In genomic region chr8:46480533-46480900, GRCm38 (mm10) we compare ENCODE assay signal across 10 mouse cellular contexts. TPM values are rescaled to one million over a fixed set of nuclear protein-coding genes. Genes with fewer than 3 reads are reported as not detected.
DNase-seq lines count a peak whose midpoint lies in the region; ATAC-seq and TF ChIP-seq lines count a peak whose summit lies in the region.
"Had no signal": no experiment of that assay in that cellular context is flagged by ENCODE, and none has a peak within 500 bp of the region (broad histone marks: within the 10 kb centered on the region; RNA-seq: fewer than 3 reads in every experiment).

No protein-coding gene starts in this region.

- H3K27ac ChIP-seq in heart, embryonic 12.5 days (ENCODE audit: poor library complexity, severe bottlenecking) = peak overlapping the region; percentile 75
- peak overlapping the region; percentile 46; the same call in 1 of the 2 replicates for H3K27ac ChIP-seq in lung, embryonic 14.5 days (ENCODE audit: low read depth)
- peak overlapping the region; percentile 33; the same call in 1 of the 2 replicates for H3K27ac ChIP-seq in liver, embryonic 11.5 days (ENCODE audit: low read depth, low read length)
- peak overlapping the region; percentile 18; the same call in 1 of the 2 replicates for H3K27ac ChIP-seq in stomach, embryonic 16.5 days (ENCODE audit: low read length)
- no peak overlapping the region for H3K27ac ChIP-seq in forebrain, postnatal 0 days (ENCODE audit: low read depth, low read length)

- H3K36me3 ChIP-seq in heart, embryonic 12.5 days = no peaks in the 10 kb centered on the region
- no peaks in the 10 kb centered on the region for H3K36me3 ChIP-seq in lung, embryonic 14.5 days (ENCODE audit: insufficient read depth)
- no peaks in the 10 kb centered on the region for H3K36me3 ChIP-seq in liver, embryonic 11.5 days (ENCODE audit: control insufficient read depth, insufficient read depth, low read length)
- no peaks in the 10 kb centered on the region for H3K36me3 ChIP-seq in stomach, embryonic 16.5 days (ENCODE audit: control insufficient read depth, insufficient read depth, low read length)
- no peaks in the 10 kb centered on the region for H3K36me3 ChIP-seq in forebrain, postnatal 0 days (ENCODE audit: insufficient read depth)

- no peaks in the 10 kb centered on the region for H3K27me3 ChIP-seq in heart, embryonic 12.5 days (replicated peaks)
- H3K27me3 ChIP-seq in lung, embryonic 14.5 days (ENCODE audit: insufficient read depth, low read length) = no peaks in the 10 kb centered on the region
- no peaks in the 10 kb centered on the region for H3K27me3 ChIP-seq in liver, embryonic 11.5 days (replicated peaks; ENCODE audit: control insufficient read depth, insufficient read depth, low read length)
- H3K27me3 ChIP-seq in stomach, embryonic 16.5 days (ENCODE audit: control insufficient read depth, insufficient read depth, low read length) = no peaks in the 10 kb centered on the region
- H3K27me3 ChIP-seq in forebrain, postnatal 0 days (ENCODE audit: insufficient read depth, low read length) = no peaks in the 10 kb centered on the region

- peak overlapping the region; percentile 6; the same call in 1 of the 2 replicates for H3K9ac ChIP-seq in heart, embryonic 12.5 days
- H3K9ac ChIP-seq in lung, embryonic 14.5 days = peak overlapping the region; percentile 29; the same call in 1 of the 2 replicates
- no peak overlapping the region for H3K9ac ChIP-seq in liver, embryonic 11.5 days (ENCODE audit: low read depth, low read length)
- peak overlapping the region; percentile 57 for H3K9ac ChIP-seq in stomach, embryonic 16.5 days (ENCODE audit: low read length)
- H3K9ac ChIP-seq in forebrain, postnatal 0 days = no peak overlapping the region

- intact Hi-C loops in left cerebral cortex, postnatal 10 days (cut with DNase I) = no loop called here

- no peak for DNase-seq in heart, adult 18-20 months
- no peak for DNase-seq in lung, embryonic 14.5 days
- no peak for DNase-seq in lung, postnatal 4 days
- no peak for DNase-seq in liver, embryonic 11.5 days (ENCODE audit: low spot score)
- DNase-seq in left cerebral cortex, postnatal 10 days (ENCODE audit: extremely low spot score in 1 of 2, low spot score in 2 of 2) = no peak
- no peak for DNase-seq in forebrain, postnatal 0 days
- DNase-seq: kidney, postnatal 4 days had no signal

- 73% methylated on average over 6 of the region's 6 CpGs for WGBS in heart, embryonic 12.5 days
- 30% methylated on average over 6 of the region's 6 CpGs for WGBS in lung, embryonic 14.5 days
- WGBS in liver, embryonic 11.5 days = 61% methylated on average over 6 of the region's 6 CpGs
- WGBS in stomach, embryonic 16.5 days = 20% methylated on average over 6 of the region's 6 CpGs
- 69% methylated on average over 6 of the region's 6 CpGs for WGBS in forebrain, postnatal 0 days

- ATAC-seq in heart, embryonic 12.5 days (ENCODE audit: insufficient number of reproducible peaks, low FRiP score) = no peak
- ATAC-seq in lung, embryonic 14.5 days (ENCODE audit: insufficient read depth) = no peak
- no peak for ATAC-seq in liver, embryonic 11.5 days (replicated peaks; ENCODE audit: low FRiP score)
- ATAC-seq in stomach, embryonic 16.5 days (ENCODE audit: insufficient read depth, low FRiP score) = no peak
- no peak for ATAC-seq in forebrain, postnatal 0 days
- ATAC-seq: midbrain, embryonic 16.5 days had no signal

- peaks cover 23% of the 10 kb centered on the region for H3K4me1 ChIP-seq in heart, embryonic 12.5 days (replicated peaks)
- H3K4me1 ChIP-seq in lung, embryonic 14.5 days (ENCODE audit: insufficient read depth) = no peaks in the 10 kb centered on the region; the same call in none of the 2 replicates
- H3K4me1 ChIP-seq in liver, embryonic 11.5 days (replicated peaks; ENCODE audit: control insufficient read depth, insufficient read depth, low read length) = peaks cover 45% of the 10 kb centered on the region
- H3K4me1 ChIP-seq in stomach, embryonic 16.5 days (ENCODE audit: control insufficient read depth, insufficient read depth, low read length) = peaks cover 31% of the 10 kb centered on the region
- no peaks in the 10 kb centered on the region for H3K4me1 ChIP-seq in forebrain, postnatal 0 days (ENCODE audit: insufficient read depth)

- 0 out of 2 replicates have a peak, but pooled peaks cover 2% of the 10 kb centered on the region for H3K9me3 ChIP-seq in heart, embryonic 12.5 days (replicated peaks)
- no peaks in the 10 kb centered on the region for H3K9me3 ChIP-seq in lung, embryonic 14.5 days (ENCODE audit: low read depth, low read length)
- H3K9me3 ChIP-seq in liver, embryonic 11.5 days (ENCODE audit: control insufficient read depth, low read length) = no peaks in the 10 kb centered on the region
- H3K9me3 ChIP-seq in stomach, embryonic 16.5 days (replicated peaks; ENCODE audit: control insufficient read depth, low read length) = no peaks in the 10 kb centered on the region
- no peaks in the 10 kb centered on the region for H3K9me3 ChIP-seq in forebrain, postnatal 0 days (ENCODE audit: low read length)

- peak overlapping the region; percentile 9; the same call in 1 of the 2 replicates for H3K4me2 ChIP-seq in heart, embryonic 12.5 days
- no peak overlapping the region for H3K4me2 ChIP-seq in lung, embryonic 14.5 days
- H3K4me2 ChIP-seq in liver, embryonic 11.5 days = no peak overlapping the region
- H3K4me2 ChIP-seq in stomach, embryonic 16.5 days (ENCODE audit: low read depth, low read length) = 0 out of 2 replicates have a peak overlapping the region, but pooled peaks have one; percentile 19
- no peak overlapping the region for H3K4me2 ChIP-seq in forebrain, postnatal 0 days (ENCODE audit: low read depth)

- no peak for TF ChIP-seq CTCF in lung, embryonic 14.5 days (IDR thresholded peaks at IDR 0.05; ENCODE audit: low read depth)
- no peak for TF ChIP-seq CTCF in forebrain, postnatal 0 days (IDR thresholded peaks at IDR 0.05; ENCODE audit: low read depth)

- no peak overlapping the region for H3K4me3 ChIP-seq in heart, embryonic 12.5 days
- no peak overlapping the region for H3K4me3 ChIP-seq in lung, embryonic 14.5 days (ENCODE audit: low read depth, low read length)
- H3K4me3 ChIP-seq in liver, embryonic 11.5 days (ENCODE audit: low read depth, low read length) = no peak overlapping the region
- H3K4me3 ChIP-seq in stomach, embryonic 16.5 days (replicated peaks; ENCODE audit: low read length) = no peak overlapping the region
- H3K4me3 ChIP-seq in forebrain, postnatal 0 days (ENCODE audit: low read depth, low read length) = no peak overlapping the region

RNA-seq across cellular contexts. Expression of gene Acsl1, which starts 9.7 kb away (rescaled TPM):
- 23.3 and 24.5 TPM in 2 replicates for polyA plus RNA-seq in heart, embryonic 12.5 days (2016; fragmentation: Nextera tagmentation; extraction: Ambion mirVana)
- total RNA-seq in heart, adult 18-20 months (2021) = 100 to 1,000 TPM; 940 to 953 TPM
- 15.7 and 16.1 TPM in 2 replicates for polyA plus RNA-seq in lung, embryonic 14.5 days (2014; fragmentation: Nextera tagmentation; extraction: Ambion mirVana)
- 47.3 and 50.7 TPM in 2 replicates for polyA plus RNA-seq in liver, embryonic 11.5 days (2014; fragmentation: Nextera tagmentation; extraction: Ambion mirVana)
- polyA plus RNA-seq in stomach, embryonic 16.5 days (2015; fragmentation: Nextera tagmentation; extraction: Ambion mirVana) = 33.4 and 42.0 TPM in 2 replicates
- total RNA-seq in left cerebral cortex, postnatal 10 days (2021) = 10 to 100 TPM; 46.5 to 48.4 TPM
- total RNA-seq in forebrain, postnatal 0 days (2014; rRNA removed) = 35.5 and 44.2 TPM in 2 replicates
- polyA plus RNA-seq in forebrain, postnatal 0 days (2015; fragmentation: Nextera tagmentation; extraction: Ambion mirVana) = 20.4 and 26.2 TPM in 2 replicates

Comparison
In these comparisons a context has a peak if more than half of its experiments do, and no peak if none do; other contexts are left out.
1. H3K4me2 ChIP-seq: peak in heart, embryonic 12.5 days (single experiment) and stomach, embryonic 16.5 days (single experiment); none in lung, embryonic 14.5 days (single experiment), liver, embryonic 11.5 days (single experiment) and forebrain, postnatal 0 days (single experiment).
2. H3K9ac ChIP-seq: peak in heart, embryonic 12.5 days (single experiment), lung, embryonic 14.5 days (single experiment) and stomach, embryonic 16.5 days (single experiment); none in liver, embryonic 11.5 days (single experiment) and forebrain, postnatal 0 days (single experiment).